Mouse (Mus musculus): ENCODE measurements around the gene BC055324.

DNA sequence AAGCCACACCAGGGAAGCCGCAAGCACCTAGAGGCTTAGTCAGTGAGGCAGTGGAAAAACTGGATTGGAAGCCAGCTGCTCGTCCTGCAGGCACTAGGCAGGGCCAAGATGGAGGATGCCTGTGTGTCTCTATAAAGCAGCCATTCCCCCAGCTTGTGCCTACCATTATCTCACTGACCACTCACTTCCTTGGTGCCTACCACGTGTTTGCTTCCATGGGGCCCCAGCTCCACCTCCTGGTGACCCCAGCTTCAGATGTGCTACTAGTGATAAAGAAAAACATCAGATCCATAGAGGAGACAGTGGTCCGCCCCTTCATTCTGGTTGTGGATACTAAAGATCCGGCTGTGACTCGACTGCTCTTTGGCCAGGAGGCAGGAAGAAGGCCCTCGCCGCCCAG lies 62.8 kb downstream of the BC055324 start:
- TF ChIP-seq E2F4 (IDR thresholded peaks at IDR 0.05; ENCODE audit: insufficient read depth), result no peak
- TF ChIP-seq POLR2A (IDR thresholded peaks at IDR 0.05; ENCODE audit: insufficient read length, low read depth), result no peak
- TF ChIP-seq MYOG (IDR thresholded peaks at IDR 0.05; ENCODE audit: control insufficient read depth in 1 of 3, insufficient read depth in 1 of 3, insufficient read length in 2 of 3, low read depth in 2 of 3), result no peak
- no peak for TF ChIP-seq USF1 (IDR thresholded peaks at IDR 0.05; ENCODE audit: low read depth)
- TF ChIP-seq SRF (IDR thresholded peaks at IDR 0.05; ENCODE audit: control insufficient read depth, insufficient read length, low read depth), result no peak
- no peak for TF ChIP-seq MYOD1 (IDR thresholded peaks at IDR 0.05; ENCODE audit: control insufficient read depth in 1 of 3, insufficient read length in 2 of 3, low read depth in 2 of 3)
- no peak for TF ChIP-seq REST (IDR thresholded peaks at IDR 0.05; ENCODE audit: insufficient read depth, insufficient read length)
- no peak for TF ChIP-seq TCF12 (IDR thresholded peaks at IDR 0.05; ENCODE audit: insufficient read depth, poor library complexity, severe bottlenecking)
- no peak for TF ChIP-seq POLR2AphosphoS2 (IDR thresholded peaks at IDR 0.05; ENCODE audit: insufficient read length, low read depth)
- TF ChIP-seq TCF3 (IDR thresholded peaks at IDR 0.05; ENCODE audit: insufficient read length, low read depth), result no peak

All from myocyte (in vitro differentiated cells).